Mouse (Mus musculus): ENCODE measurements around the gene Nr1h5. TPM values are rescaled to one million over a fixed set of nuclear protein-coding genes. Genes with fewer than 3 reads are reported as not detected.

Gene Nr1h5
- polyA plus RNA-seq, 1 experiment from 2014 or later, result not detected

Other genes with a start within 250 kb of the Nr1h5 start
- gene Tspan2, start 229.6 kb downstream of the Nr1h5 start, polyA plus RNA-seq (2015; fragmentation: Nextera tagmentation; extraction: Ambion mirVana), result 11.3 and 12.4 TPM in 2 replicates
- 0.46 and 0.55 TPM in 2 replicates for gene Tshb, start 181.4 kb downstream of the Nr1h5 start, polyA plus RNA-seq (2015; fragmentation: Nextera tagmentation; extraction: Ambion mirVana)
- not detected in 2 replicates for gene Sycp1, start 28.0 kb downstream of the Nr1h5 start, polyA plus RNA-seq (2015; fragmentation: Nextera tagmentation; extraction: Ambion mirVana)
- 65.7 and 66.8 TPM in 2 replicates for gene Sike1, start 31.6 kb upstream of the Nr1h5 start, polyA plus RNA-seq (2015; fragmentation: Nextera tagmentation; extraction: Ambion mirVana)
- gene Csde1, start 56.3 kb upstream of the Nr1h5 start, polyA plus RNA-seq (2015; fragmentation: Nextera tagmentation; extraction: Ambion mirVana), result 227 and 243 TPM in 2 replicates
- 80.7 and 88.1 TPM in 2 replicates for gene Nras, start 94.2 kb upstream of the Nr1h5 start, polyA plus RNA-seq (2015; fragmentation: Nextera tagmentation; extraction: Ambion mirVana)
- 20.8 and 22.8 TPM in 2 replicates for gene Ampd1, start 109.9 kb upstream of the Nr1h5 start, polyA plus RNA-seq (2015; fragmentation: Nextera tagmentation; extraction: Ambion mirVana)
- gene Dennd2c, start 138.5 kb upstream of the Nr1h5 start, polyA plus RNA-seq (2015; fragmentation: Nextera tagmentation; extraction: Ambion mirVana), result 7.4 and 7.8 TPM in 2 replicates
- 168 and 172 TPM in 2 replicates for gene Bcas2, start 207.5 kb upstream of the Nr1h5 start, polyA plus RNA-seq (2015; fragmentation: Nextera tagmentation; extraction: Ambion mirVana)

Data from thymus, postnatal 0 days (tissue).